Mouse (Mus musculus) heart, adult 2 months (tissue): ENCODE data around the gene Dab1.

ENCODE experiments used
- CTCF ChIP-seq: fragments of 200-600 bp; IDR thresholded peaks from 2 replicates; pipeline ENCODE4 v1.8.1; 2022; ENCODE audit warnings: antibody characterized with exemption, mild to moderate bottlenecking, moderate library complexity
- EP300 ChIP-seq: fragments of 200-500 bp; IDR thresholded peaks from 2 replicates; pipeline ENCODE4 v1.6.1; 2011; ENCODE audit warnings: low read depth, low read length, control low read depth; ENCODE audit not compliant: insufficient read depth
- POLR2A ChIP-seq: fragments of 200-500 bp; IDR thresholded peaks from 2 replicates; pipeline ENCODE4 v1.6.1; 2011; ENCODE audit warnings: mild to moderate bottlenecking, low read depth, low read length, control low read depth; ENCODE audit not compliant: insufficient read depth

DNA sequence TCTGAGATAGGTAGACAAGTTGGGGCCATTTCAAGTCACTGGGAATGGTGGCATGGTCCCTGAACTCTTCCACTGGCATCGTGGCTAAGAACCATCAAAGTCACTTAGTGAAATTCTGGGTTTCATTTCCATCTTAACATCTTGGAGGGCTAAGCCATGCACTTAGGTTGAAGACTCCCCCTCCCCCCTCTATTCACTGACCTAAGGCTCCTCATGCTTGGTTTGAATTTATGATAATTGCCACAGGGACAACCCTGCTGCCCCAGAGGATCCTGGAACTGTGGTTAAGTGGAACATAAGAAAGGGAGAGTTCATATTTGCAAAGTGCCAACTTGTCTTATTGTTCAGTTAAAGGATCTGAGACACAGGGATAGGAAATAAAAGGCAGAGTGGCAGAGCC is 375.2 kb downstream of the Dab1 start:
- no peak for TF ChIP-seq CTCF
- no peak for TF ChIP-seq POLR2A
- TF ChIP-seq EP300, result no peak
